Mouse (Mus musculus) liver, postnatal 0 days (tissue): ENCODE measurements at regions not wholly inside any gene's neighbourhood (a gene's known extent, or its start where the extent isn't known, plus 50 kb on each side); places are given as distances from the start of the nearest gene placed in this dataset.

ENCODE experiments used
- CTCF ChIP-seq: sonication (generic); IDR thresholded peaks from 2 replicates; pipeline ENCODE4 v1.5.1; 2016; ENCODE audit warnings: antibody characterized with exemption, low read depth
- EP300 ChIP-seq: IDR thresholded peaks from 2 replicates; pipeline ENCODE4 v1.6.1; 2016; ENCODE audit warnings: antibody characterized with exemption, low read depth, mild to moderate bottlenecking

DNA sequence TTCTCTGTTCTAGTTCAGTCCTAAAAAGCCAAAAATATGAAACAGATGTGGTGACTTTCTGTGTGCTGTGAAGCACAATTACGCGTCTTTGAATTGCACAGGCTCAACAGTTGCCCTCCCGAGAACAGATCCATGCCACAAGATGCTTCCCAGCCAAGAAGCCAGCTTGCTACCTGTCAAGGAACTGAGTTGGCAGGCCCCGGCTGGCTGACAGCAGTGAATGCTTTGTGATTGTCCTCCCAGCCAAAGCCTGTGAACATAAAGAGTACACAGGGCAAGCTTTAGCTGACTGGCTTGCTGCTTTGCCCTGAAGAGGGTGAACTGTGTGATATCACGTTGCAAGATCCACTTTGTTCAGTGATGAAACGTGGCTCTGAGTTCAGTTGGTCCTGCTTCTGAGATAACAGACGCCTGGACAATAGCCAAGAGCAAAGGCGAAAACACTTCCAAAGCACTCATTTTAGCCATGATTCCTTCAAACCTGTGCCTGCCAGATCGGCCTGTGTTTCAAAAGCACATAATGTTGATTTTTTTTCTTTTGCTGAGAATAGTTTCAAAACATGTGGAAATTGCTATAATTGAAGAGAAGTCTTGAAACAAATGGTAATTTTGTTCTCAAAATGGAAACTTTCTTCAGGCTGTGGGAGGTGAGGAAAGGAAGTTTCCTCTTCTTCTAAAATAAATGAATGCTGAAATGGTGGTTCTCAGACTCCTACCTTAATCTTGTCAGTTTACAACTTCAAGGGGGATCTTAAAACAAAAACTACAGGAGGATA is 173.5 kb upstream of the Arrdc3 start:
- TF ChIP-seq EP300 = no peak
- TF ChIP-seq CTCF = no peak
